Mouse (Mus musculus): ENCODE results near the gene Phf11c. TPM values are rescaled to one million over a fixed set of nuclear protein-coding genes. Genes with fewer than 3 reads are reported as not detected.
"Not testable (repeated sequence)": the region's sequence is repeated elsewhere in the genome, so short reads cannot be mapped to it uniquely, and the experiment has no call there.

Gene Phf11c
- polyA plus RNA-seq, 2 experiments: 0.51 to 0.78 TPM

DNA sequence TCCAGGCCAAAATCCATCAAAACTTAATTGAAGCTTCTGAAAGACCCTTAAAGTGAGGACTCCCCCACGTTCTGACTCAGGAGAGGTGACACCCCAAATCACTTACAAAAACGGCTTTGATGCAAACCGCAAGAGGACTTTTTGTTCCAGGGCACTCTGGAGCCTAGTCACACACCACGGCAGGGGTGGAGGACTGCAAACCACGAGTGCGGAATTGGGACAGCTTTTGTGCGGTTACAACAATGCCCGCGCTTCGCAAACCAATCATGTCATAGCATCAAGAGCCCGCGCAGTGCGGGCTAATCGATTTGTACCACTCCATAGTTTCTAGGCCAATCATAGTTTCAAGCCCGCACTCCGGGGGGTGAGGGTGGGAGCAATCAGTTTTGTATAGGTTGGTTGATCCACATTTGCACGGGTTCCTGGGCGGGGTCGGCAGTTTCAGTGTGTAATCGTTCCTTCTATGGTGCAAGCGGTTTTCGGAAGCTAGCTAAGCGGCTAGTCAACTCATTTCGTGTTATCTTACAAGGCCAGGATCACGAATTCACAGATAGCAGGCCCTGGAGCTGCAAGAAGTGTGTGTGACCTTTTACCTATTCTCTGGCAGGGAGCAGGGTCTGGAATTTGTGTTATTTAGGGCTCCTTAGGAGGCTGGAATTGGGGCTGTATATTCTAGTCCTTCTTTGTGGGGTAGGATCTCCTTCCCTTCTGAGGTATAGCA lies 24.7 kb downstream of the Phf11c start:
- Histone ChIP-seq H3K27ac (no peak overlapping the region), H3K4me1 (replicated peaks; ENCODE audit: control insufficient read depth in 2 of 2, insufficient read depth in 2 of 2, low read length in 1 of 2) (no peaks in the 10 kb centered on the region), H3K27me3 (ENCODE audit: control insufficient read depth, insufficient read depth, low read length) (no peaks in the 10 kb centered on the region), H3K4me3 (ENCODE audit: insufficient read depth in 1 of 2, low read depth in 2 of 2, low read length in 2 of 2) (no peak overlapping the region), H3K9ac (replicated peaks) (no peak overlapping the region), H3K36me3 (replicated peaks; ENCODE audit: control insufficient read depth, insufficient read depth, low read depth) (no peaks in the 10 kb centered on the region), H3K9me3 (ENCODE audit: control insufficient read depth, low read length) (no peaks in the 10 kb centered on the region), H3K4me2 (ENCODE audit: low read depth) (no peak overlapping the region)
- DNase-seq (ENCODE audit: low read depth in 3 of 3, low spot score in 3 of 3) (no peak), ATAC-seq (ENCODE audit: insufficient read depth) (no peak)
- WGBS (ENCODE audit: insufficient replicate concordance): 82% methylated on average over 25 of the region's 25 CpGs
- TF ChIP-seq EP300 (IDR thresholded peaks at IDR 0.05; ENCODE audit: low read depth) (no peak), CTCF (IDR thresholded peaks at IDR 0.05; ENCODE audit: low read depth) (no peak)

DNA sequence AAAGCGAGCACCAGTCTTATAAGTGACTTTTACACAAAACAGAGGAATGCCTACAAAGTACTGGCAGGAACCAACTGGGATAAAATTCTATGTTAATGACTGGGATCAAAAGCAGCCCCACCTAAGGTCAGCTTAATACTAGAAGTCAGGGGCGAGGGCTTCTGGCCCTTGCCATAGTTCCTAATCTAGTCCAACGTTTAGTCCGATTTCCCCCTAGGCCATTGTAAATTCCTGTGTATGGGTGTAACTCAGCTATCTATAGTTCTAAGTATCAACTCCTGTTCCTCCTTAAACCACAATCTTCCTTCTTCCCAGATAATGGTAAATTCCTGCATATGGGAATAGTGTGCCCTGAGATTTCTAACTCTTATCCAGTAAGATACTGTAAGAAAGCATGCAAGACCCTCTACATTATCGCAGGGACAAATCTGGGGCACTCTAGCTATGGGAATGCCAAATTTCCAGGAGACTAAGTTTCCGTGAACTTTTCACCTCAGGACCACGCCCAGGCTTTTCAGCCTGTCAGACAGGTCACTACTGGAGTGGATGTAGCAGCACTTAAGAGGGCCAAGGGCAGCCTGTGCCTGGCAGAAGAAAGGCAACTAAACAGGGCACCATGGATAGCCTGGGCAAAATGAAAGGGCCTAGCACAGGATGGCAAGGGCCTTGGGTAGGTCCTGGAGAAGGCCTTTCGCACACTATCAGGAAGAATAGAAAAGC lies 28.6 kb downstream of the Phf11c start:
- no peak overlapping the region for H3K9ac ChIP-seq (replicated peaks)
- TF ChIP-seq EP300 (IDR thresholded peaks at IDR 0.05; ENCODE audit: low read depth) (no peak), CTCF (IDR thresholded peaks at IDR 0.05; ENCODE audit: low read depth) (no peak)
- 62% methylated on average over 8 of the region's 8 CpGs for WGBS (ENCODE audit: insufficient replicate concordance)
- ATAC-seq (ENCODE audit: insufficient read depth) (no peak), DNase-seq (ENCODE audit: low read depth in 3 of 3, low spot score in 3 of 3) (no peak)
- no peak overlapping the region for H3K27ac ChIP-seq
- H3K27me3 ChIP-seq (ENCODE audit: control insufficient read depth, insufficient read depth, low read length): no peaks in the 10 kb centered on the region
- H3K4me1 ChIP-seq (replicated peaks; ENCODE audit: control insufficient read depth in 2 of 2, insufficient read depth in 2 of 2, low read length in 1 of 2): no peaks in the 10 kb centered on the region
- no peaks in the 10 kb centered on the region for H3K36me3 ChIP-seq (replicated peaks; ENCODE audit: control insufficient read depth, insufficient read depth, low read depth)
- no peak overlapping the region for H3K4me2 ChIP-seq (ENCODE audit: low read depth)
- no peak overlapping the region for H3K4me3 ChIP-seq (ENCODE audit: insufficient read depth in 1 of 2, low read depth in 2 of 2, low read length in 2 of 2)
- no peaks in the 10 kb centered on the region for H3K9me3 ChIP-seq (ENCODE audit: control insufficient read depth, low read length)

DNA sequence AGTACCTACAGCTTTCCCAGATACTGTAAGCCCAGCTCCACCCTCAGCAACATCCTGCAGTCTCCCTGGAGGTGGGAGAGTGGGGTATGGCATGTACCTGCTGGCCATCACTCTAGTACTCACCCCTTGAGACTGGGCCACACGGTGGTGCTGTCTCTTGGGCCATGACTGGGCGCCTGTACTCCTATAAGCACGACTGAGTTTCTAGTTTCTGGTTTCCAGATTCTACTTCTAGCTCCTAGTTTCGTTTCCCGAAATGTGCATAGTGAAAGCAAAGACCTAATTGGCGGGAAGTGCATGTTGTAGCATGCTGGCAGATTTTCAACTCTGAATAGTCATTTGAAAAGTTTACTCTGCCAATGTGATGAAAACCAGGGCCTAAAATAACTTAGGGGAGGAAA lies 29.9 kb downstream of the Phf11c start, which contains the start of gene Phf11d:
TSS of gene Phf11d (minus strand) at position 227 of the 401 bp plus-strand sequence.
- Histone ChIP-seq H3K27me3 (ENCODE audit: control insufficient read depth, insufficient read depth, low read length) (no peaks in the 10 kb centered on the region), H3K4me1 (replicated peaks; ENCODE audit: control insufficient read depth in 2 of 2, insufficient read depth in 2 of 2, low read length in 1 of 2) (no peaks in the 10 kb centered on the region), H3K9ac (replicated peaks) (no peak within 1 kb of the TSS), H3K9me3 (ENCODE audit: control insufficient read depth, low read length) (no peaks in the 10 kb centered on the region), H3K27ac (no peak within 1 kb of the TSS), H3K4me3 (ENCODE audit: insufficient read depth in 1 of 2, low read depth in 2 of 2, low read length in 2 of 2) (no peak within 1 kb of the TSS), H3K36me3 (replicated peaks; ENCODE audit: control insufficient read depth, insufficient read depth, low read depth) (no peaks in the 10 kb centered on the region), H3K4me2 (ENCODE audit: low read depth) (no peak within 1 kb of the TSS)
- WGBS (ENCODE audit: insufficient replicate concordance): 63% methylated on average over 6 of the region's 6 CpGs
- no peak for ATAC-seq (ENCODE audit: insufficient read depth)
- DNase-seq (ENCODE audit: low read depth in 3 of 3, low spot score in 3 of 3): no peak
- TF ChIP-seq CTCF (IDR thresholded peaks at IDR 0.05; ENCODE audit: low read depth) (no peak), EP300 (IDR thresholded peaks at IDR 0.05; ENCODE audit: low read depth) (no peak)

- H3K9me3 ChIP-seq (ENCODE audit: control insufficient read depth, low read length); H3K4me2 ChIP-seq (ENCODE audit: low read depth); H3K27me3 ChIP-seq (ENCODE audit: control insufficient read depth, insufficient read depth, low read length); H3K36me3 ChIP-seq (replicated peaks; ENCODE audit: control insufficient read depth, insufficient read depth, low read depth); DNase-seq (ENCODE audit: low read depth in 3 of 3, low spot score in 3 of 3); H3K4me3 ChIP-seq (ENCODE audit: insufficient read depth in 1 of 2, low read depth in 2 of 2, low read length in 2 of 2); H3K4me1 ChIP-seq (replicated peaks; ENCODE audit: control insufficient read depth in 2 of 2, insufficient read depth in 2 of 2, low read length in 1 of 2); H3K9ac ChIP-seq (replicated peaks); ATAC-seq (ENCODE audit: insufficient read depth); H3K27ac ChIP-seq: not testable (repeated sequence)
- 25% methylated on average over 1 of the region's 1 CpGs for WGBS (ENCODE audit: insufficient replicate concordance)
These were observed 54.0 kb downstream of the Phf11c start, which contains the start of gene Phf11b for GRCm38 (mm10) chr14:59341189-59341588. TSS of gene Phf11b (minus strand) at chr14:59341351.

- Histone ChIP-seq H3K4me2 (ENCODE audit: low read depth) (no peak overlapping the region), H3K4me3 (ENCODE audit: insufficient read depth in 1 of 2, low read depth in 2 of 2, low read length in 2 of 2) (no peak overlapping the region), H3K27me3 (ENCODE audit: control insufficient read depth, insufficient read depth, low read length) (no peaks in the 10 kb centered on the region), H3K9ac (replicated peaks) (no peak overlapping the region), H3K36me3 (replicated peaks; ENCODE audit: control insufficient read depth, insufficient read depth, low read depth) (no peaks in the 10 kb centered on the region), H3K4me1 (replicated peaks; ENCODE audit: control insufficient read depth in 2 of 2, insufficient read depth in 2 of 2, low read length in 1 of 2) (no peaks in the 10 kb centered on the region), H3K27ac (no peak overlapping the region), H3K9me3 (ENCODE audit: control insufficient read depth, low read length) (no peaks in the 10 kb centered on the region)
- WGBS (ENCODE audit: insufficient replicate concordance): 67% methylated on average over 1 of the region's 1 CpGs
- no peak for TF ChIP-seq EP300 (IDR thresholded peaks at IDR 0.05; ENCODE audit: low read depth)
- TF ChIP-seq CTCF (IDR thresholded peaks at IDR 0.05; ENCODE audit: low read depth): no peak
- ATAC-seq (ENCODE audit: insufficient read depth): no peak
- no peak for DNase-seq (ENCODE audit: low read depth in 3 of 3, low spot score in 3 of 3)
These were observed 55.6 kb downstream of the Phf11c start for GRCm38 (mm10) chr14:59339541-59339940.

DNA sequence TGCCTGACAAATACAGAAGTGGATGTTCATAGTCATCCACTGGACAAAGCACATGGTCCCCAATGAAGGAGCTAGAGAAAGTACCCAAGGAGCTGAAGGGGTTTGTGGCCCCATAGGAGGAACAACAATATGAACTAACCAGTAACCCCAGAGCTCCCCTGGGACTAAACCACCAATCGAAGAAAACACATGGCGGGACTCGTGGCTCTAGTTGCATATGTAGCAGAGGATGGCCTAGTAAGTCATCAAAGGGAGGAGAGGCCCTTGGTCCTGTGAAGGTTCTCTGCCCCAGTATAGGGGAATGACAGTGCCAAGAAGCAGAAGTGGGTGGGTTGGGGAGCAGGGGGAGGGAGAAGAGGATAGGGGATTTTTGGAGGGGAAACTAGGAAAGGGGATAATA lies 59.1 kb downstream of the Phf11c start:
- not testable (repeated sequence) for H3K27ac ChIP-seq; H3K4me1 ChIP-seq (replicated peaks; ENCODE audit: control insufficient read depth in 2 of 2, insufficient read depth in 2 of 2, low read length in 1 of 2); ATAC-seq (ENCODE audit: insufficient read depth); H3K4me3 ChIP-seq (ENCODE audit: insufficient read depth in 1 of 2, low read depth in 2 of 2, low read length in 2 of 2); H3K9me3 ChIP-seq (ENCODE audit: control insufficient read depth, low read length); H3K9ac ChIP-seq (replicated peaks); H3K4me2 ChIP-seq (ENCODE audit: low read depth); H3K27me3 ChIP-seq (ENCODE audit: control insufficient read depth, insufficient read depth, low read length); H3K36me3 ChIP-seq (replicated peaks; ENCODE audit: control insufficient read depth, insufficient read depth, low read depth); DNase-seq (ENCODE audit: low read depth in 3 of 3, low spot score in 3 of 3)
- 63% methylated on average over 3 of the region's 3 CpGs for WGBS (ENCODE audit: insufficient replicate concordance)
